Mouse (Mus musculus): Measurements from ENCODE around the gene Unc13b.

Gene Unc13b

GRCm38 (mm10) chr4:43217997-43218396, 159.2 kb downstream of the Unc13b start:
- DNase-seq (ENCODE audit: low spot score) = no peak

GRCm38 (mm10) chr4:43231821-43232220, 173.1 kb downstream of the Unc13b start:
- DNase-seq (ENCODE audit: low spot score) = no peak

GRCm38 (mm10) chr4:43232985-43233384, 174.2 kb downstream of the Unc13b start:
- DNase-seq (ENCODE audit: low spot score) = no peak

DNA sequence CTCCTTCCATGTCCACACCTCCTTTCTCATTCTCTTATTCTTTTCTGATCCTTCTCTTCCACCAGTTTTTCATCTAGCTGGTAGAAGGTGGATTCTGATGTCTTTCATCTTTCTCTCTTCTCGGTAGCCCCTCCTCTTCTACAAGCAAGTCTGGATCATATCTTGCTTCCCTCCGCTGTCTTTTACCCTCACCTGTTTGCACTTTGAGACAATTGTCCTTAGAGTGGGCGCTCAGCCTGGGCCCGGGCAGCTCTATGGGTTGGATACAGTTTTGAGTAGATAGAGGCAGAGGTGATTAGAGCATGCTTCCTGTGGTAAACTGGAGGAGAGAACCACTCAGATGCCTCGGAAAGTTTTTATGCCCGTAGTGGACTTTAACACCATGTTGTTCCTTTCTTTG, 174.7 kb downstream of the Unc13b start:
- DNase-seq (ENCODE audit: low spot score) = no peak

DNA sequence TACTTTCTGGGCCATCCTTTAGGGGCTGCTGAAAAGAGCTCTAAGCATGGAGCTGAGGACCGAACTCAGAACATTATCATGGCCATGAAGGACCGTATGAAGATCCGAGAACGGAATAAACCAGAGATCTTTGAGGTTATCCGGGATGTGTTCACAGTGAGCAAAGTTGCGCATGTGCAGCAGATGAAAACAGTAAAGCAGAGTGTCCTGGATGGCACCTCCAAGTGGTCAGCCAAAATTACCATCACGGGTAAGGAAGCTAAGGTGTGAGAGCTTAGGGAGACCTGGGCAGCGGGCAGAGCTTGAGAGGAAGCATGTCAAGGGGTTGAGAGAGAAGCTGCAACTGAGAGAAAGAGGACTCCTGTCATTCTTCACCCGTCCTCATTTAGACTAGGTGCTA, 178.1 kb downstream of the Unc13b start:
- DNase-seq (ENCODE audit: low spot score) = no peak

DNA sequence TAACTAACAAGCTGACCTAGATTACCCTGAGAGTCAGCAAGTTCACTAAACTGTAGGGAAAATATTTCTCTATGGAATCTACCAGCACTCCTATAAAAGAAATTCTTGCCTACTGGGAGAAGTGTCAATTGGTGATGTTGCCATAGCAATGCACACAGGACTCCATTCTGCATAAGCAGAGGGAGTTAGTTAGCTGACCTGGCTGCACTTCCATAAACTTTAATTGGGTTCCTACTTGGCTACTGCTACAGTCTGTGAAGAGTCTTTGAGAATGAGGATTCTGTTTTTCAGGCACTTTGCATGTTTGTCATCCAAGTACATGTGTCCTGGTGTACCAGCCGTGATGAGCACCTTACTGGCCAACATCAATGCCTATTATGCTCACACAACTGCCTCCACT, 182.0 kb downstream of the Unc13b start:
- DNase-seq (ENCODE audit: low spot score) = no peak

DNA sequence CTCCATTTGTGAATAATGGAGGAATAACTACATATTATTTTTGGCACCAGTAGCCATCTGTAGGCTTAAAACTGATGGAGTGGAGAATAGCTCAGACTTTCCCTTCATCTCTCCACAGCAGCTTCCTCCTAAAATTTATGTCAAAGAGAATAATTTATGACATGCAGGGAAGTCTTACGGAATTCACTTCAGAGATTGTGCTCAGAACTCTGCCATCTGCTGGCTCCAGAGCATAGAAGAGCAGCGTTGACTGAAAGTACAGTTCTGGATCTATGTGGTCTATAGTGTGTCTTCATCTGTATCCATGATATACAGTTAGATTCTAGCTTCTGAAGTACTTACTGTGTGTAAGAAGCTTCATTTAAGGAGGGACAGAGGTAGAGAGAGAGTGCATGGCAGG, 185.3 kb downstream of the Unc13b start:
- DNase-seq (ENCODE audit: low spot score) = no peak

DNA sequence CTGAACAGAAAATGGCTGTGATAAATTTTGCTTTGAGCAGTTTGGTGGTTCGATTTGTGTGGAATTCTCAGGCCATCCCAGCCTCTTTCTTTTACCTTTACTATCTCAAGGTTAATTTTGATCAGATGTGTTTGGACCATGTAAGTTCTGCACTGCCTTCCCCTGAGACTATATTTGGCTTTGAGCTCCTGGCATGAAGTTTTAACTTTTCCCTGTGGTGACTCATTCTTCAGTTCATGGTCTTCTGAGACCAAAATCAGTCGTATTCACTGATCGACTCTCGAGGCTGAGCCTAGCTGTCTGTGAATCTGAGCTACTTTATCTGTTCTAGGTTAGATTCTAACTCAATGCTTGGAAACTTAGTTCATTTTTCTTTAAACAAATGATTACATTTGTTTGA, 187.0 kb downstream of the Unc13b start:
- DNase-seq (ENCODE audit: low spot score) = no peak

- DNase-seq (ENCODE audit: low spot score) = no peak
Measured at GRCm38 (mm10) chr4:43248026-43248425, 189.3 kb downstream of the Unc13b start.

DNA sequence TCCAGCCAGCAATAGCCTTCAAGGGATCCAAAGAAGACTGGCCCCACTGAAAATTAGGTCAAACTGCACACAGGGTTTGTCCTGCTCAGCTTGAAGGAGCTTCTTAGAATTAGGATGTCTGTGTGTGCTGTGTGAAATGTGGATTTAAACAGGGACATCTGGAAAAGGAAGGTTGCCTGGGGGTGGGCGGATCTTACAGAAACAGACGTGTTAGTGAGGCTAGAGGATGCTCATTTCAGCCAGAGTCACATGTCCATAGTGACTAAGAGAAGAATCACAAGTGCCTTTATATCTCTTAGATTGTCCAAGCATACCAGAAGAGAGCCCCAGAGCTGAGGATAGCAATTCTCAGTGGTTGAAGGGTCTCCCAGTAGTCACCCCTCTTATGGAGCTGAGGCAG, 190.2 kb downstream of the Unc13b start:
- DNase-seq (ENCODE audit: low spot score) = no peak

DNA sequence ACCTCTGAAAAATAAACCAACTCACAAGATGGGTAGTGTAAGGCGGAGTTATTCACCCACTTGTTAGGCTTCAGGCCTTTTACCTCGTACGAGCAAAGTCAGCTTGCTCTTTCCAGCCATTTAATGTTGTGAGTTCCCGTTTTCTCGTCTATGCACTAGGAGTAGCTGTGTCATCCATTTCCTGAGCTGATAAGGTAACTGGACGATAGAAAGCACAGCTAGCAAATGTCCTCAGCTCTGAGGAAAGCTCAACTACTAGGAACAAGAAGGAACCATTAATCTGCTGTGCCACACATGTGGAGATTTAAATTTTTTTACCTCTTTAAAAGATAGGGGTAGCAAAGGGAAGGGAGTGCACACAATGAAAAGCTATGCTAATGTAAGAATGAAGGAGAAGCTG, 192.5 kb downstream of the Unc13b start:
- no peak for DNase-seq (ENCODE audit: low spot score)

GRCm38 (mm10) chr4:43257040-43257439, 198.3 kb downstream of the Unc13b start:
- no peak for DNase-seq (ENCODE audit: low spot score)

GRCm38 (mm10) chr4:43258556-43258955, 199.8 kb downstream of the Unc13b start:
- no peak for DNase-seq (ENCODE audit: low spot score)

DNA sequence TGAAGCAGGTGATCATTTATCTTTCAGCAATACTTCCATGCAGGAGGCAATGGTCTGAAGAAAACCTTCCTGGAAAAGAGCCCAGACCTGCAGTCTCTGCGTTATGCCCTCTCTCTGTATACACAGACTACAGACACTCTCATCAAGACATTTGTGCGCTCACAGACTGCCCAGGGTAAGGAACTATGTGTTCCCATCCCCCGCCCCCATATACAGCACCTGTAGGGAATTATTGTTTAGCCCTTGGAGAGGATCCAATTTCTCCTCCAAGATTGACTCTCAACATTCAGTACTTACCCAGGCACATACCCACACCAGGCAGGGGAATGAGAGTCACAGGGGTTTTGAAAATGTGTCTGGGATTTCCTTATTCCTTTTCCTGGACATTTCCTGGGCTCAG, 200.7 kb downstream of the Unc13b start:
- no peak for DNase-seq (ENCODE audit: low spot score)

- DNase-seq (ENCODE audit: low spot score) = no peak
Measured at GRCm38 (mm10) chr4:43260096-43260495, 201.3 kb downstream of the Unc13b start.

DNA sequence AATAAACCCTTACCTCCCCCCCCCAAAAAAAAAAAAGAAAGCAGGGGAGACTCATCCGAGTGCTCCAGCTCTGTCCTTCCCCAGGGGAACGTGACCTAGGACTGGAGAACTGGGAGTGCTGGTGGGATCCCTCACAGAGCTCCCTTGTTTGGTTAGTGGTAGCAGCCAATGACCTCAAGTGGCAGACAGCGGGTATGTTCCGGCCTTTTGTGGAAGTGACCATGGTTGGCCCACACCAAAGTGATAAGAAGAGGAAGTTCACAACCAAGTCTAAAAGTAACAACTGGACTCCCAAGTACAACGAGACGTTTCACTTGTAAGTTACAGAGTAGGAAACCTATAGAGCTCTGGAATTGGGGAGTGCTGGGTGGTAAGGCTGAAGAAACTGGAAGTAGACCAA, 204.1 kb downstream of the Unc13b start:
- no peak for DNase-seq (ENCODE audit: low spot score)

- no peak for DNase-seq (ENCODE audit: low spot score)
Measured at GRCm38 (mm10) chr4:43266146-43266545, 207.4 kb downstream of the Unc13b start.

- DNase-seq (ENCODE audit: low spot score) = peak; percentile 65
Measured at GRCm38 (mm10) chr4:43266623-43267322, 208.0 kb downstream of the Unc13b start, which contains the start of gene Atp8b5. TSS of gene Atp8b5 (plus strand) at chr4:43267159.

GRCm38 (mm10) chr4:43267323-43267658, 208.5 kb downstream of the Unc13b start:
- no peak for DNase-seq (ENCODE audit: low spot score)

- no peak for DNase-seq (ENCODE audit: low spot score)
Measured at GRCm38 (mm10) chr4:43285476-43285875, 226.7 kb downstream of the Unc13b start.

DNA sequence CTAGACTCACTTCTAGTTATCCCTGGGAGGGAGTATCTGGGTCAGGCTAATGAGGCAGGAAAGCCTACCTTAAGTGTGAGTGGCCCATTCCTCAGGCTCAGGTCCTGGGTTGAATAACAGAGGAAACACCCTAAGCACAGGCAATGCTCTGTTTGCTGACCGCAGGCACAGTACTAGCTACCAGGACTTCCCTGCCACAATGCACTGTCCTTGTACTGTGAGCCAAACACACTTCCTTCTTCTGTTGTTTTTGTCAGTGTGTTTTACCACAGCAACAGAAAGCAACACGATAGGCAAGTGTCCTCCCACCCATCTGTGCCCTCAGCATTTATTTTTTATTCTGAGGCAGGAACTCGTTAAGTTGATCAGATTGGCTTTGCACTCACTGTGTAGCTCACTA, 228.6 kb downstream of the Unc13b start:
- no peak for DNase-seq (ENCODE audit: low spot score)

GRCm38 (mm10) chr4:43294001-43294400, 235.2 kb downstream of the Unc13b start:
- no peak for DNase-seq (ENCODE audit: low spot score)

DNA sequence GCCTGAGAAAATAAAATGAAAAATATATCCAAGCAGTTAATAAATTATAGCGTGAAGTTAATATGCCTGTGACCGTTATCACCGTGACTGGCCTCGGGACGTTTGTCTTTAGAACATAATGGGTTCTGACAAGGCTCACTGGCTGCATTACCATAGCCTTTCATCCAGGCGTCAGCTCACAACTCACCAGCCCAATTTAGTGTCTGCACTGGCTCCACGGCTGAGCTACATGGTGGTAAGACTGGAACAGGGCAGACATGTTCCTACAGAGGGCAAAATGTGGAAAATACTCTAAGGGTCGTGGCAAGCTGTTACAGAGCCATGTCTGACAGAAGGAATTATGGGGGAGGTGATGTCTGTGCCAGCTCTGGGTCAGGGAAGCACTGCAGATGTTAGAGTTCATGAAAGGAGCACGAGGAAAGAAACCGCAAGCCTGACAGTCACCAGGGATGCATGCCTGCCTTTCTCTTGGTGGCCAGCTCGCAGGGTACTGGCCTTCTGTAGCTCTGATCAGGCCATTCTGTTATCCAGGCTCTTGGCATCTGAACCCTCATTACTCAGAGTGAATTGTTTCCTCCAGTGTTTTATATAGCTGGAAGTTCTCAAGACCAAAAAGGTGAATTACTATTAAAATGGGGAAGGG, 251.1 kb downstream of the Unc13b start:
- no peak for DNase-seq (ENCODE audit: low spot score)
